Mouse (Mus musculus): ENCODE measurements around the gene Fam222a. TPM values are rescaled to one million over a fixed set of nuclear protein-coding genes. Genes with fewer than 3 reads are reported as not detected.

The Fam222a gene
- total and polyA plus RNA-seq, 2 experiments from 2014 or later = 1.3 to 5.0 TPM

DNA sequence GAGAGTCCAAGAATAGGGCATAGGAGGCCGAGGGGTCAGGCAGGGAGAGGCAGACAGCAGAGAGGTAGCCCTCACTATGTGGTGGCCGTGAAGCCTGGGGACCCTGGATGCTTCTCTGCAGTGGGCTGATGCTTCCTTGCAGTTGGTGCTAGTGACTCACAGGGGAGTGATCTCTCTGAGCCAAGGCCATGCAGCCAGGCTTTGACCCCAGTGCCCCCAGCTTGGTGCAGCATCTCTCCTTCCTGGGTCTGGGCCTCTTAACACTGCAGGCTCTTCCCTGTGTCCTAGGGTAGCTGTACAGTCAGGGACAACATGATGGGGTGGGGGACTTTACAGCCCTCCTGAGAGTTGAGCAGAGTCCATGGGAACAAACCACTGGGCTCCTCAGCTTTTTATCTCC lies 21.6 kb downstream of the Fam222a start:
- peaks cover 14% of the 10 kb centered on the region; the same call in 1 of the 2 replicates for H3K27me3 ChIP-seq (ENCODE audit: control insufficient read depth, insufficient read depth, low read length)
- WGBS = 56% methylated on average over 2 of the region's 2 CpGs

GRCm38 (mm10) chr5:114590043-114590913 lies 22.5 kb downstream of the Fam222a start:
- H3K9ac ChIP-seq (replicated peaks; ENCODE audit: low read depth, low read length) = no peak overlapping the region
- 68% methylated on average over 17 of the region's 17 CpGs for WGBS
- peaks cover 32% of the 10 kb centered on the region for H3K4me1 ChIP-seq (ENCODE audit: control insufficient read depth, insufficient read depth)
- H3K9me3 ChIP-seq (replicated peaks; ENCODE audit: control insufficient read depth, low read length) = no peaks in the 10 kb centered on the region
- no peak overlapping the region for H3K4me2 ChIP-seq (ENCODE audit: low read depth, low read length)
- DNase-seq (ENCODE audit: low spot score) (no peak), ATAC-seq (ENCODE audit: insufficient read depth, low read depth) (no peak)
- H3K4me3 ChIP-seq (ENCODE audit: low read depth, low read length) = no peak overlapping the region
- peaks cover 8% of the 10 kb centered on the region; the same call in 1 of the 2 replicates for H3K27me3 ChIP-seq (ENCODE audit: control insufficient read depth, insufficient read depth, low read length)
- H3K36me3 ChIP-seq (replicated peaks; ENCODE audit: control insufficient read depth, insufficient read depth, low read length) = no peaks in the 10 kb centered on the region
- TF ChIP-seq CTCF (IDR thresholded peaks at IDR 0.05; ENCODE audit: low read depth) (no peak), EP300 (IDR thresholded peaks at IDR 0.05; ENCODE audit: low read depth) (no peak)
- H3K27ac ChIP-seq (ENCODE audit: low read depth) = no peak overlapping the region

More for the DNA sequence above, 21.6 kb downstream of the Fam222a start:
- no peak overlapping the region for H3K27ac ChIP-seq (ENCODE audit: low read depth)
- H3K4me3 ChIP-seq (ENCODE audit: low read depth, low read length) = no peak overlapping the region
- no peak for TF ChIP-seq CTCF (IDR thresholded peaks at IDR 0.05; ENCODE audit: low read depth)
- TF ChIP-seq EP300 (IDR thresholded peaks at IDR 0.05; ENCODE audit: low read depth) = no peak
- no peak for DNase-seq (ENCODE audit: low spot score)
- peaks cover 26% of the 10 kb centered on the region for H3K4me1 ChIP-seq (ENCODE audit: control insufficient read depth, insufficient read depth)
- no peak overlapping the region for H3K9ac ChIP-seq (replicated peaks; ENCODE audit: low read depth, low read length)
- no peak overlapping the region for H3K4me2 ChIP-seq (ENCODE audit: low read depth, low read length)
- H3K36me3 ChIP-seq (replicated peaks; ENCODE audit: control insufficient read depth, insufficient read depth, low read length) = no peaks in the 10 kb centered on the region
- no peak for ATAC-seq (ENCODE audit: insufficient read depth, low read depth)
- H3K9me3 ChIP-seq (replicated peaks; ENCODE audit: control insufficient read depth, low read length) = no peaks in the 10 kb centered on the region

GRCm38 (mm10) chr5:114591151-114591561 lies 23.3 kb downstream of the Fam222a start:
- no peak overlapping the region for H3K27ac ChIP-seq (ENCODE audit: low read depth)
- no peak overlapping the region for H3K4me2 ChIP-seq (ENCODE audit: low read depth, low read length)
- WGBS = 8% methylated on average over 15 of the region's 15 CpGs
- peaks cover 36% of the 10 kb centered on the region for H3K4me1 ChIP-seq (ENCODE audit: control insufficient read depth, insufficient read depth)
- peaks cover 8% of the 10 kb centered on the region; the same call in 1 of the 2 replicates for H3K27me3 ChIP-seq (ENCODE audit: control insufficient read depth, insufficient read depth, low read length)
- H3K4me3 ChIP-seq (ENCODE audit: low read depth, low read length) = no peak overlapping the region
- H3K36me3 ChIP-seq (replicated peaks; ENCODE audit: control insufficient read depth, insufficient read depth, low read length) = no peaks in the 10 kb centered on the region
- TF ChIP-seq EP300 (IDR thresholded peaks at IDR 0.05; ENCODE audit: low read depth) = no peak
- TF ChIP-seq CTCF (IDR thresholded peaks at IDR 0.05; ENCODE audit: low read depth) = no peak
- ATAC-seq (ENCODE audit: insufficient read depth, low read depth) (no peak), DNase-seq (ENCODE audit: low spot score) (no peak)
- no peaks in the 10 kb centered on the region for H3K9me3 ChIP-seq (replicated peaks; ENCODE audit: control insufficient read depth, low read length)
- H3K9ac ChIP-seq (replicated peaks; ENCODE audit: low read depth, low read length) = no peak overlapping the region

DNA sequence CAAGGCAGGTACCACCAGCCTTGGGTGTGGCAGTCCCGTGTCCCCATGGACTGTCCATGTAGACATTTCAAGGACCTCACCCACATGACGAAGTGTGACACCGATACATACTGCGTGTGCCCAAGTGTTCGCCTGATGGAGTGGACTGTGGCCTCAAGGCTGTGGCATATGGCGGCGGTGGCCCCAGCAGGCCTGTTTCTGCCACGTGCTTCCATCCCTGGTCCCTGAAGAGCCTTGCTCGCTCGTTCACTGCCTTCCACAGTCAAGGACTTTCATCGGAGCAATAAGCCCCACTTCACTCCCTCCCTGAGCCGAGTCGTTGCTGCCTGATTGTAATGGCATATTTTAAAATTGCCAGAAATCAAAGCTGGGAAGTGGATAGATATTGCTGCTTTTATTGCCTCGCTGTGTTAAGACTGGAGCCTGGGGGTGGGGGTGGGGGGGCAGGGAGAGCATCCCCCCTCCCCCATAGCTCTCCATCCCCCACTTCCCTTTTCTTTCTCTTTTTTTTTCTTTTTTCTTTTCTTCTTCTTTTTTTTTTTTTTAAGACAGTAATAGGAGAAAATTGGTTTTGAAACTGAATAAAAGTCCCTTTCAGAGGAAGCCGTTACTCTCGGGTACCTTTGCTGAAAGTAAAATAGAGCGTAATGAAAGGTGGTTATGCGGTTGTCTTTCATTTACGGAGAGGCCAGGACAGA lies 24.8 kb downstream of the Fam222a start:
- Histone ChIP-seq H3K9me3 (replicated peaks; ENCODE audit: control insufficient read depth, low read length) (no peaks in the 10 kb centered on the region), H3K27me3 (ENCODE audit: control insufficient read depth, insufficient read depth, low read length) (peaks cover 8% of the 10 kb centered on the region; the same call in 1 of the 2 replicates), H3K4me1 (ENCODE audit: control insufficient read depth, insufficient read depth) (peaks cover 41% of the 10 kb centered on the region), H3K4me3 (ENCODE audit: low read depth, low read length) (no peak overlapping the region), H3K4me2 (ENCODE audit: low read depth, low read length) (no peak overlapping the region), H3K27ac (ENCODE audit: low read depth) (no peak overlapping the region), H3K9ac (replicated peaks; ENCODE audit: low read depth, low read length) (no peak overlapping the region), H3K36me3 (replicated peaks; ENCODE audit: control insufficient read depth, insufficient read depth, low read length) (no peaks in the 10 kb centered on the region)
- ATAC-seq (ENCODE audit: insufficient read depth, low read depth) (no peak), DNase-seq (ENCODE audit: low spot score) (no peak)
- WGBS = 70% methylated on average over 19 of the region's 19 CpGs
- TF ChIP-seq EP300 (IDR thresholded peaks at IDR 0.05; ENCODE audit: low read depth) (no peak), CTCF (IDR thresholded peaks at IDR 0.05; ENCODE audit: low read depth) (no peak)

GRCm38 (mm10) chr5:114593161-114593821 lies 25.5 kb downstream of the Fam222a start:
- no peak overlapping the region for H3K4me2 ChIP-seq (ENCODE audit: low read depth, low read length)
- peaks cover 8% of the 10 kb centered on the region; the same call in 1 of the 2 replicates for H3K27me3 ChIP-seq (ENCODE audit: control insufficient read depth, insufficient read depth, low read length)
- DNase-seq (ENCODE audit: low spot score) (no peak), ATAC-seq (ENCODE audit: insufficient read depth, low read depth) (no peak)
- no peaks in the 10 kb centered on the region for H3K9me3 ChIP-seq (replicated peaks; ENCODE audit: control insufficient read depth, low read length)
- WGBS = 72% methylated on average over 12 of the region's 12 CpGs
- TF ChIP-seq CTCF (IDR thresholded peaks at IDR 0.05; ENCODE audit: low read depth) (no peak), EP300 (IDR thresholded peaks at IDR 0.05; ENCODE audit: low read depth) (no peak)
- H3K27ac ChIP-seq (ENCODE audit: low read depth) = no peak overlapping the region
- no peaks in the 10 kb centered on the region for H3K36me3 ChIP-seq (replicated peaks; ENCODE audit: control insufficient read depth, insufficient read depth, low read length)
- H3K4me3 ChIP-seq (ENCODE audit: low read depth, low read length) = no peak overlapping the region
- peaks cover 41% of the 10 kb centered on the region for H3K4me1 ChIP-seq (ENCODE audit: control insufficient read depth, insufficient read depth)
- H3K9ac ChIP-seq (replicated peaks; ENCODE audit: low read depth, low read length) = no peak overlapping the region

Data from heart, postnatal 0 days (tissue).